Mouse (Mus musculus): ENCODE results near the gene Cdhr3.

- TF ChIP-seq GATA1 (IDR thresholded peaks at IDR 0.05; ENCODE audit: borderline replicate concordance, low read length) (no peak), FLI1 (IDR thresholded peaks at IDR 0.05; ENCODE audit: low read length) (no peak)
Measured at GRCm38 (mm10) chr12:33028708-33029107, 64.0 kb downstream of the Cdhr3 start.

All from megakaryocyte, embryonic 14.5 days (primary cell).